Mouse (Mus musculus) spleen, postnatal 0 days (tissue): ENCODE measurements around the gene Ocrl. TPM values are rescaled to one million over a fixed set of nuclear protein-coding genes. Genes with fewer than 3 reads are reported as not detected.

Experiments
- polyA plus RNA-seq: library from polyadenylated mRNA; unstranded; fragments of >200 nt; fragmentation: Nextera tagmentation; extraction: Ambion mirVana; gene quantifications from 2 replicates; pipeline ENCODE4 v1.2.1, GENCODE M21; 2015

Ocrl gene
- polyA plus RNA-seq: 7.5 and 9.7 TPM in 2 replicates

GRCm38 (mm10) chrX:47912306-47912792 lies at the start of gene Ocrl:
Ocrl (plus strand) TSS chrX:47912387.

GRCm38 (mm10) chrX:47892431-47893024 lies 19.7 kb upstream of the Ocrl start, which contains the start of gene Smarca1:
Smarca1 (minus strand) TSS chrX:47892974.

Other genes with a start within 250 kb of the Ocrl start
- gene Smarca1, start 19.4 kb upstream of the Ocrl start, polyA plus RNA-seq: 4.9 and 5.9 TPM in 2 replicates
- gene Apln, start 122.5 kb downstream of the Ocrl start, polyA plus RNA-seq: 0.42 and 0.80 TPM in 2 replicates
- gene Xpnpep2, start 196.3 kb downstream of the Ocrl start, polyA plus RNA-seq: 0.41 and 0.58 TPM in 2 replicates
- gene Sash3, start 234.0 kb downstream of the Ocrl start, polyA plus RNA-seq: 16.5 and 23.6 TPM in 2 replicates